Mouse (Mus musculus) adrenal gland, postnatal 36 days (tissue): Measurements from ENCODE around the gene Gcsh. TPM values are rescaled to one million over a fixed set of nuclear protein-coding genes. Genes with fewer than 3 reads are reported as not detected.
A peak's percentile ranks its signal among the peaks of the same experiment; 100 is the strongest.

Experiments used
- DNase-seq, 2 experiments: peaks; one replicate each; pipeline ENCODE4 v3.0.0; 2021; ENCODE audit warnings: mixed read lengths in 1 of 2
- total RNA-seq, 2 experiments: library from RNA; stranded (reverse); gene quantifications; 2 replicates each; pipeline ENCODE4 v1.2.3; 2021

Gcsh gene
- total RNA-seq, 2 experiments from 2014 or later = 125 to 176 TPM

- DNase-seq = peak; percentile 99
Measured at GRCm38 (mm10) chr8:116978631-116979256, 14.6 kb downstream of the Gcsh start, which contains the start of gene 1700030J22Rik. Gene 1700030J22Rik, minus strand, starts transcription at chr8:116978959.

- DNase-seq = no peak
Measured at GRCm38 (mm10) chr8:116978052-116978451, 15.3 kb downstream of the Gcsh start.

GRCm38 (mm10) chr8:116975606-116976005 lies 17.7 kb downstream of the Gcsh start:
- no peak for DNase-seq

GRCm38 (mm10) chr8:116975066-116975465 lies 18.3 kb downstream of the Gcsh start:
- DNase-seq = no peak

- DNase-seq = no peak
Measured at GRCm38 (mm10) chr8:116969531-116969930, 23.8 kb downstream of the Gcsh start.

DNA sequence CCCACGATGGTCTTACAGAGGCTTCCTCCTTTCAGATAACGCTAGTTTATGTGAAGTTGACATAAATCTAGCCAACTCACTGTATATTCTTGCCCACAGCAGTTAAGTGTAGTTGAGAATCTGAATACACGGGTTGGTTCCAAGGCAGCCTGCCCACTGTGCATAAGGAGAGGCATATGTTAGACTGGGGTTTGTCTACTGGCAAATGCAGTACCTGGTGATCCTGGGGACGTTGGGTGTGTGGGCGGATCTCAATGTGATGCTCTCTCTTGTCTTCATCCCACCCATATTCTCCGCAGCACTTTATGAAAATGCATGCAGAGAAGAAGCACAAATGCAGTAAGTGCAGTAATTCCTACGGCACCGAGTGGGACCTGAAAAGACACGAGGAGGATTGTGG lies 38.9 kb downstream of the Gcsh start:
- DNase-seq = no peak

DNA sequence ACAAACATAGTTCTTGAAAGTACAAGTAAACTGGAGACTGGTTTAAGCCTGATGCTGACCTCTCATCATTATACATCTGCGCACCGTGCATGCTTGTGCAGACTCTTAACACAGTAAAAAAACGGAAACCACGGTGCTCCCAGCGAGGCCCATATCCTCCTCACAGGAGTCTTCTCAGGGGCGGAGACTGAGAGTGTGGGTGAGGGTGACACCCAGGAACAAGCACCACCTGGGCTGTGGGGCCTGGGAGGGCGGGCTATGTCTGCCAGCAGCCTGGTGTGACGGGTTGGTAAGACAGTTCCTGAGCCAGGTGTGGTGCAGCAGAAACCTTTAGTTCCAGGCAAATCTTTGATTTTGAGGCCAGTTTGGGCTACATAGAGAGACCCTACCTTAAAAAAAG lies 40.9 kb downstream of the Gcsh start:
- no peak for DNase-seq

DNA sequence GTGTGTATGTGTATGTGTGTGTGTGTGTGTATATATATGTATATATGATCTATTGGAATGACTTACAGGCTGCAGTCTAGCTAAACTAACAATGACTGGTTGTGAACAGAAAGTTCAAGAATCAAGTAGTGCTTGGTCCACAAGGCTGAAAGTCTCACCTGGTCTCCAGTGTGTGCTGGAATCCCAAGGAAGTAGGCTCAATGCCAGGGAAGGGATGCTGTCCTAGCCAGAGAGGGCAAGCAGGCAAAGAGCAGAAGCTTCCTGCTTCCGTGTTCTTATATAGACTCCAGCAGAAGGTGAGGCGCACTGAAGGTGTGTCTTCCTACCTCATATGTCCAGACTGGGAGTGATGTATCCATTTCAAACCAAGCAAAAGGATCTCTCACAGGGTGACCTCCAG lies 41.6 kb downstream of the Gcsh start:
- DNase-seq = no peak

DNA sequence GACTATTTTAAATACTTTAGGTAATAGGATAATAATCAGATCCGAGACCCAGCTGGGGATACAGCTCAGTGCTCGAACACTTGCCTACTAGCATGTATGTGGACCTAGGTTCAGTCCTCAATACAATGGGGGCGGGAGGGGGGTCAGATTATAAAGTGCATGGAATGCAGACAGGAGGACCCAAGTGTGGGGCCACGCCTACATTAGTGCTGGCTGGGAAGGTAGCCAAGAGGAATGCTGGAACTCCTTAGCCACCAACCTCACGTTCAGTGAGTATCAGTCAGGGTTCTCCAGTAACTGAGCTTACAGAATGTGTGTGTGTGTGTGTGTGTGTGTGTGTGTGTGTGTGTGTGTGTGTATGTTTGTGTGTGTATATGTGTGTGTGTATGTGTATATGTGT lies 42.0 kb downstream of the Gcsh start:
- DNase-seq = peak in 1 of 2 experiments; percentile 19

- no peak for DNase-seq
Measured at GRCm38 (mm10) chr8:116947589-116947988, 45.7 kb downstream of the Gcsh start.

GRCm38 (mm10) chr8:116946851-116947250 lies 46.5 kb downstream of the Gcsh start:
- DNase-seq = no peak

GRCm38 (mm10) chr8:116946268-116946838 lies 47.0 kb downstream of the Gcsh start:
- DNase-seq = no peak

- no peak for DNase-seq
Measured at GRCm38 (mm10) chr8:116945169-116945910, 48.0 kb downstream of the Gcsh start.

- DNase-seq = no peak
Measured at GRCm38 (mm10) chr8:116944385-116944696, 49.0 kb downstream of the Gcsh start.

DNA sequence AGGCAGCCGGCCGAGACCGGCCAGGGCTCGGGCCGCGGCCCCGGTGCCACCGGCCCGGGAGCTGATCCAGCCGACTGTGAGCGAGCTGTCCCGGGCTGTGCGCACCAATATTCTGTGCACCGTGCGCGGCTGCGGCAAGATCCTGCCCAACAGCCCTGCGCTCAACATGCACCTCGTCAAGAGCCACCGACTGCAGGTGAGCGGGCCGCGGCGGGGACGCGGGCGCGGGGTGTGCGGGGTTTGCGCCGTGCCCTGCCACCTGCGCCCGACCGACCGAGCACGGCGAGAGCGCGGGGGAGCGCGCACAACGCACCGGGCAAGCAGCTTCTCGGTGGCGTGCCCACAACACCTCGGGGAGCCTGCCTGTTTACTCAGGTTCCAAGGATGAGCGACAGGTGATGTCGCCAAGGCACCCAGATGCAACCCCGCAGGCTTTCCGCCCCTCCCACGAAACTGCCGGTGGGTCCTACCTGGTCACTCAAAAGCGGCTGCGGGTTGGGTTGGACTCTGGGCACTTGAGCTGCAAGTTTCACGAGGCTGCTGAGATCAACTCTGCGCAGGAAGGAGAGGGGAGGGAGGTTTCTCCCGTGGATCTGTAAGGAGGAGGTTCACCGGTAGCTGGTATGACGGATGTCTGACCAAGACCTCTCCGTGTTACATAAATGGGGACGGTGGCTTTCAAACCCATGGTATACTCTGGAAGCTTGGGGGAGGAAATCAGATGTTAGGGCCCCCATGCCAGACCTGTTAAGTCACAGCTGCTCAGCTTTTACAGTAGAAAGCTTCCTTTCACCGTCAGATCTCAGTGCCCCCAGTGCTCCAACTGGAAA lies 49.6 kb downstream of the Gcsh start:
- peak; percentile 27 to 30 for DNase-seq

DNA sequence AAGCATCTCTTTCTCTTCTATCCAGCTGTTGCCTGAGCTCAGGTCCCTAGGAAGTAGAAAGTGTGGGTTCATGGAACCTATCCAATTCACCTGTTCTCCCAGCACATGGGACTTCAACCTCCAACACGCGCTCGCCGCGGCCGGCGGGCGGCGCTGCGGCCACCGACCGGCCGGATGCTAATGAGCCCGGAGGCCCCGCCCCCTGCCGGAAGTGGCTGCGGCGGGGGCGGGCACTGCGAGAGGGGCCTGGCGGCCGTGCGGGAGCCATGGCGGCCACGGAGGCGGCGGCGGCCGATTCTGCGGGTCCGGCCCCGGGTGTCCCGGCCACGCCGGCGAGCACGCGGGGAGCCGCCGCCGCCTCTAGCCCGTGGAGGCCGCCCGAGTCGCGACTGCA lies 50.2 kb downstream of the Gcsh start, which contains the start of gene Atmin:
Gene Atmin, plus strand, starts transcription at position 233 of the 394 bp plus-strand sequence.
- DNase-seq = peak; percentile 91 to 95

- DNase-seq = no peak
Measured at GRCm38 (mm10) chr8:116942284-116943058, 50.9 kb downstream of the Gcsh start.

GRCm38 (mm10) chr8:116935506-116935905 lies 57.8 kb downstream of the Gcsh start:
- no peak for DNase-seq

GRCm38 (mm10) chr8:116934976-116935375 lies 58.4 kb downstream of the Gcsh start:
- no peak for DNase-seq
